Mouse (Mus musculus) hindbrain, embryonic 14.5 days (tissue): ENCODE data around the gene Cntnap1. TPM values are rescaled to one million over a fixed set of nuclear protein-coding genes. Genes with fewer than 3 reads are reported as not detected.
A peak's percentile ranks its signal among the peaks of the same experiment; 100 is the strongest.

Experiments used
- ATAC-seq: fragments of 200-750 bp; cut with Nextera tagmentation; 2 replicates; pipeline ENCODE4 v1.8.0; 2017; ENCODE audit warnings: moderate number of reproducible peaks, mild to moderate bottlenecking, moderate TSS enrichment, moderate library complexity; ENCODE audit not compliant: low FRiP score
- DNase-seq: peaks from one replicate; pipeline ENCODE4 v3.0.0-alpha.2; 2015; ENCODE audit warnings: low spot score
- H3K27ac ChIP-seq: fragments of 300-500 bp; sonication (generic); 2 replicates; pipeline ENCODE4 v1.5.1; 2014; ENCODE audit warnings: mild to moderate bottlenecking, moderate library complexity
- H3K27me3 ChIP-seq: fragments of 300-500 bp; sonication (generic); 2 replicates; pipeline ENCODE4 v1.6.1; 2014; ENCODE audit warnings: mild to moderate bottlenecking, low read length, mixed read lengths; ENCODE audit not compliant: control insufficient read depth, insufficient read depth
- H3K36me3 ChIP-seq: fragments of 300-500 bp; sonication (generic); replicated peaks from 2 replicates; pipeline ENCODE4 v1.6.1; 2014; ENCODE audit not compliant: control insufficient read depth, insufficient read depth
- H3K4me1 ChIP-seq: fragments of 300-500 bp; sonication (generic); replicated peaks from 2 replicates; pipeline ENCODE4 v1.6.1; 2014; ENCODE audit warnings: antibody characterized with exemption, low read length, mixed read lengths; ENCODE audit not compliant: control insufficient read depth, insufficient read depth
- H3K4me2 ChIP-seq: fragments of 300-500 bp; sonication (generic); replicated peaks from 2 replicates; pipeline ENCODE4 v1.6.1; 2014; ENCODE audit warnings: mild to moderate bottlenecking, moderate library complexity
- H3K4me3 ChIP-seq: fragments of 300-500 bp; sonication (generic); replicated peaks from 2 replicates; pipeline ENCODE4 v1.5.1; 2014; ENCODE audit warnings: mild to moderate bottlenecking, low read length
- H3K9ac ChIP-seq: fragments of 300-500 bp; sonication (generic); 2 replicates; pipeline ENCODE4 v1.6.1; 2014
- H3K9me3 ChIP-seq: fragments of 300-500 bp; sonication (generic); 2 replicates; pipeline ENCODE4 v1.6.1; 2016; ENCODE audit warnings: low read length; ENCODE audit not compliant: control insufficient read depth
- WGBS: fragments of 180-500 bp; shearing (Covaris S2); extraction: QIAGEN DNeasy Blood & Tissue Kit; methylation state at CpG from one replicate; pipeline ENCODE4 v1.1.7; 2014; 5-methylcytosine and 5-hydroxymethylcytosine counted together
- polyA plus RNA-seq: library from polyadenylated mRNA; unstranded; fragments of >200 nt; fragmentation: Nextera tagmentation; extraction: Ambion mirVana; gene quantifications from 2 replicates; pipeline ENCODE4 v1.2.1, GENCODE M21; 2014

Gene Cntnap1
- polyA plus RNA-seq, 1 experiment from 2014 or later, result 6.5 TPM

DNA sequence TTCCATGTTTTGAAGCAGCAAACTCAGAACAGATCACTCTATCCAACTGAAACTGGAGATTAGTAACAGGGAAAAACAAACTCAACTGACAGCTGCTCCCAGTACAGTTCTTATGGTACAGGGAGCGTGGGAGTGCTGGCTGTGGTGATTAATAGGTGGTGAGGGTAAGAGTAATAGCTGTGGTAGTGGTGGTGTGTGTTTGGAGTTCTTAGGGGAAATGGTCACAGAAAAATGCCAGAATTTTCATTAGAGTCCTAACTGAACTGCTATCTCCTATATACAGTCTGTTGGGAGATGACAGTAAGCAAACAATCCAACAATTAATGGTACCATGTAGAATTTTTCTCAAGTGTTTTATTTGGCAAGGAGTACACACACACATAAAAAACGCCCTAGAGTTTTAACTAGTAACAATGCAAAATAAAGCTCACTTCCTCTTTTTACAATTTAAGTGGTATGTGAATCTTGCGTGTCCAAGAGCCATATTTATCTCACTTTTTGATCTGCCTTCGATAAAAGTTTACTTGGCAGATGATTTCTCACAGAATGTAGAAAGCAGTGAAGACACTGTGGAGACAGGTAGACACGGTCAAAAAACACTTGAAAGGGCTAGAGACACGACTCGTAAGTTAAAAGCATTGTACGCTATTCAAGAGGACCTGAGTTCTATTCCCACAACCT, 51.1 kb downstream of the Cntnap1 start:
- no peaks in the 10 kb centered on the region for H3K27me3 ChIP-seq
- no peak overlapping the region for H3K4me3 ChIP-seq
- H3K36me3 ChIP-seq, result peaks cover 20% of the 10 kb centered on the region
- WGBS, result 94% methylated on average over 8 of the region's 8 CpGs
- H3K4me2 ChIP-seq, result no peak overlapping the region
- H3K4me1 ChIP-seq, result 0 out of 2 replicates have a peak, but pooled peaks cover 8% of the 10 kb centered on the region
- no peaks in the 10 kb centered on the region for H3K9me3 ChIP-seq
- H3K9ac ChIP-seq, result no peak overlapping the region
- peak; percentile 7 for DNase-seq
- H3K27ac ChIP-seq, result no peak overlapping the region
- ATAC-seq, result no peak

GRCm38 (mm10) chr11:101224337-101224736, 54.0 kb downstream of the Cntnap1 start:
- ATAC-seq, result no peak
- no peaks in the 10 kb centered on the region for H3K36me3 ChIP-seq
- H3K4me3 ChIP-seq, result no peak overlapping the region
- 0 out of 2 replicates have a peak, but pooled peaks cover 8% of the 10 kb centered on the region for H3K4me1 ChIP-seq
- no peaks in the 10 kb centered on the region for H3K27me3 ChIP-seq
- 91% methylated on average over 3 of the region's 3 CpGs for WGBS
- peak; percentile 14 for DNase-seq
- no peaks in the 10 kb centered on the region for H3K9me3 ChIP-seq
- H3K4me2 ChIP-seq, result no peak overlapping the region
- no peak overlapping the region for H3K9ac ChIP-seq
- no peak overlapping the region for H3K27ac ChIP-seq

- no peaks in the 10 kb centered on the region for H3K27me3 ChIP-seq
- no peaks in the 10 kb centered on the region for H3K36me3 ChIP-seq
- peak overlapping the region; percentile 75 for H3K9ac ChIP-seq
- peak overlapping the region; percentile 85 for H3K4me2 ChIP-seq
- DNase-seq (peak; percentile 23), ATAC-seq (no peak; the same call in 1 of the 2 replicates)
- 0 out of 2 replicates have a peak, but pooled peaks cover 8% of the 10 kb centered on the region for H3K4me1 ChIP-seq
- WGBS, result 19% methylated on average over 25 of the region's 25 CpGs
- peak overlapping the region; percentile 23; the same call in 1 of the 2 replicates for H3K27ac ChIP-seq
- H3K4me3 ChIP-seq, result peak overlapping the region; percentile 77
- no peaks in the 10 kb centered on the region for H3K9me3 ChIP-seq
Measured at GRCm38 (mm10) chr11:101225331-101226064, 55.2 kb downstream of the Cntnap1 start.

DNA sequence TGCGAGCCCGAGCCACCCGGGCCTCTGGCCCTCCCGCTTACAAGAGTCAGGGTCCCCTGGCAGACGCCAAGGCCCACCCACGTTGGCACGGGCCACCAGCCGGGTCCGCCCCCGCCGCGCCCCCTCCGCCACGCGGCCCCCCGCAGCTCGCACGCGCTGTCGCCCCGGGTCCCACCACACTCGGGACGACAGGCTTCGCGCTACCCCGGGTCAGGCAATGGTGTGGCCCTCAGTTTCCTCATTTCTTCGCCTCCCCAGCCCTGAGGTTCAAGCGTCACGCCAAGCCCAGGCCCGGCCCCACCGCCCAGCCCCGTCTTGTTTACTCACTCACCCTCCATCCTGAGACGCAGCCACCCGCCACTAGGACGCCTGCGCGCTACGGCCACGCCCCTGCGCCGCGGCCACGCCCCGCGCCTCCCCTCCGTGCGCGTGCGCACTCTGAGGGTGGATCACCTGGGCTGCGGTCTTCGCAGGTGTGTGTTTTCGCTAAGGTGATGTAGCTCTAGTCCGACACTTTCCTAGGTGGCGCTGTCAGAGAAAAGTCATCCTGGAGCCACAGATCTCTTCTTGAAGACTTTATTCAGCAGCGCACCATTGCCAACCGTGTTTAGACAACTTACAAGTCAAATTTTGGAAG, 55.9 kb downstream of the Cntnap1 start, which contains the start of gene Ezh1:
Gene Ezh1 (minus strand): TSS at position 399 of the 637 bp plus-strand sequence.
- Histone ChIP-seq H3K4me2 (peak within 1 kb of the TSS; percentile 85), H3K36me3 (no peaks in the 10 kb centered on the region), H3K9me3 (no peaks in the 10 kb centered on the region), H3K4me3 (peak within 1 kb of the TSS; percentile 77), H3K9ac (peak within 1 kb of the TSS; percentile 75), H3K27ac (peak within 1 kb of the TSS; percentile 23; the same call in 1 of the 2 replicates), H3K4me1 (0 out of 2 replicates have a peak, but pooled peaks cover 8% of the 10 kb centered on the region), H3K27me3 (no peaks in the 10 kb centered on the region)
- DNase-seq (peak; percentile 87), ATAC-seq (peak; percentile 92)
- WGBS, result 1% methylated on average over 55 of the region's 56 CpGs

DNA sequence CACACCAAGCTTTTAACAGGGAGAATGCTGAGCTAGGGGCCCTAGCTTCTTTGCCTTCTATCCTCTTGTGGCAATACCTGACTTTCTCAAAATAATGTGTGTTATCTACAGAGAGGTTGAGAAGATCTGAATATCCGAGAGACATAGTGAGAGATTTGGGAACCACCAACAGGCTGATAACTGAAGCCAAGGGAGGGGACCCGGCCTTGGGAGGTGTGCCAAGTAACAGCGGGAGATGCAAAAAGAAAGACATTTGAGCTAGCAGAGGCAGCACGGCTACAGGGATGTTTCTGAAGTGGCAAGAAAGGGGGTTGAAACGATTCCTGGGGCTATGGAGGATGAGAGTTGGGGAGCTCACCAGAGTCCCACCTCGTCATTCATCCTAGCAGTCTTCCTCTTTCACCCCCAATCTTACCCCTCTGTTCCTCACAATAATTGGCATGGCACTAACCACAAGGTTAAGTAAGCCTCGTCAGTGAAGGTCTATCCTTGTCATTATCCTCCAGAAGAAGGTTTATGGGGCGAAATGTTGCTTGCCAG, 59.1 kb downstream of the Cntnap1 start:
- H3K36me3 ChIP-seq, result no peaks in the 10 kb centered on the region
- DNase-seq (no peak), ATAC-seq (no peak)
- WGBS, result 18% methylated on average over 8 of the region's 8 CpGs
- no peak overlapping the region for H3K4me2 ChIP-seq
- no peaks in the 10 kb centered on the region for H3K27me3 ChIP-seq
- no peak overlapping the region for H3K4me3 ChIP-seq
- no peak overlapping the region for H3K9ac ChIP-seq
- no peaks in the 10 kb centered on the region for H3K9me3 ChIP-seq
- 0 out of 2 replicates have a peak, but pooled peaks cover 8% of the 10 kb centered on the region for H3K4me1 ChIP-seq
- H3K27ac ChIP-seq, result 0 out of 2 replicates have a peak overlapping the region, but pooled peaks have one; percentile 72

DNA sequence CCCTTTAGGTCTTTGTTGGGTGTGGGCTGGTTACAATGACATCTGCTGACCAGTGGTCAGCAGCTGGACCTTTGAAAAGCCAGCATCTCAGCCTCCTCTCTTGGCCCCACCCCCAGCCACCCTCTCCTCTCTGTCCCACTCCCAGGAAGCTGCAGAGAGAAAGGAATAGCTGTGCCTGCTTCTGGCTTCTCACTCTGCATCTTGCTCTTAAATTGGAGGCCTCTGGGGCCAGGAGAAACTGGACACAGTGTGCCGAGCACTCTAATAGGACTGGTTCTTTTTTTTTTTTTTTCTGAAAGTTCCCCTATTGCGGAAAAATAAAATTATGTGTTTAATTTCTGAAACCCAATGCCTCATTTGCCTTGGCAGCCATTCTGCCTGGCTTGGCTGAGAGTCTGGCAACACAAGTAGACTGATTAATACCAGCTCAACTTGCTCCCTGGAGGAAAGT, 59.8 kb downstream of the Cntnap1 start:
- 23% methylated on average over 2 of the region's 2 CpGs for WGBS
- DNase-seq, result no peak

GRCm38 (mm10) chr11:101230526-101230925, 60.2 kb downstream of the Cntnap1 start:
- no peaks in the 10 kb centered on the region for H3K36me3 ChIP-seq
- 0 out of 2 replicates have a peak overlapping the region, but pooled peaks have one; percentile 10 for H3K4me2 ChIP-seq
- no peaks in the 10 kb centered on the region for H3K9me3 ChIP-seq
- no peak for DNase-seq
- H3K4me1 ChIP-seq, result 0 out of 2 replicates have a peak, but pooled peaks cover 3% of the 10 kb centered on the region
- H3K27ac ChIP-seq, result peak overlapping the region; percentile 72
- no peaks in the 10 kb centered on the region for H3K27me3 ChIP-seq
- ATAC-seq, result no peak
- WGBS, result 13% methylated on average over 5 of the region's 5 CpGs
- H3K9ac ChIP-seq, result no peak overlapping the region
- no peak overlapping the region for H3K4me3 ChIP-seq

More for the DNA sequence above, 59.8 kb downstream of the Cntnap1 start:
- Histone ChIP-seq H3K9ac (no peak overlapping the region), H3K4me2 (no peak overlapping the region), H3K9me3 (no peaks in the 10 kb centered on the region), H3K27ac (peak overlapping the region; percentile 72), H3K36me3 (no peaks in the 10 kb centered on the region), H3K4me3 (no peak overlapping the region), H3K27me3 (no peaks in the 10 kb centered on the region), H3K4me1 (0 out of 2 replicates have a peak, but pooled peaks cover 8% of the 10 kb centered on the region)
- ATAC-seq, result no peak

DNA sequence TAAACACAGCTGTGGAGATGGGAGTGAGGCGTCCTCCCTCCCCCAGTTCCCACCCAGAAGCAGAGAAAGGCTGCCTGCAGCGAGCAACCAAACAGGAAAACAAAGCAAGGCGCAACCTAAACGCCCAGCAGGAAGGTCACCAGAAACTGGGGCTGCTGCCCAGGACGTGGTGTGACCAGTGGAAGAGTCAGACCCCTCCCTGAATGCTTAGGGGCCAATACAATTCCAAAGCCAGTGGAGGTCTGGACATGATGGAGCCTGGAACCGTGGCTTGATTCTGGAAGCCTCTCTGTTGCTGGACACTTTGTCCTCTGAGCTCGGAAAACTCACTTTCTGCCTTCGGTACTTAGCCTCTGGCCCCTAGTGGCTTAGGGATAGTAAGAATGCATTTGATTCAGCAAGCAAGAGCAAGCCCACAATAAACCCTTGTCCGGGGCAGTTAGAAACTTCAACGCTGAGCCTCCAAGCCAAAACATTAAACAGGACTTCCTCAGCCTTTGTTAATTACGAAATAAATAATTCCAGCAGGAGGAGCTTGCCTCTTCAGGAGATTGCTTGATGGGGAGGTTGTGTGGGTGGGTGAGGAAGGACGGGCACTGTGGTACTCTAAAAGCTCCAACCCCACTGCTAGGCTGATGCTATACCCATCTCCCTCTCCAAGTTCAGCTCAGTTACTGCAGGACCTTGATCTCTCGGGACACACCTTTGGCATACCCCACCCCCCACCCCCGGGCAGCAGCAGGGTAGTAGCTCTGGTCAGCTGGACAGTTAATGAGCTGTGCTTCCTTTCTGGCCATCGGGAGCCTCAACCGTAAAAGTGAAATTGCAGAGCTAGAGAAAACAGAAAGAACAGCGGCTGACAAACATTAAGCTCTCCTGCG, 60.9 kb downstream of the Cntnap1 start:
- Histone ChIP-seq H3K4me3 (0 out of 2 replicates have a peak overlapping the region, but pooled peaks have one; percentile 1), H3K36me3 (no peaks in the 10 kb centered on the region), H3K9ac (no peak overlapping the region), H3K9me3 (no peaks in the 10 kb centered on the region), H3K4me2 (peak overlapping the region; percentile 23), H3K27me3 (no peaks in the 10 kb centered on the region), H3K27ac (peak overlapping the region; percentile 72), H3K4me1 (no peaks in the 10 kb centered on the region)
- DNase-seq, result no peak
- ATAC-seq, result no peak; the same call in 1 of the 2 replicates
- WGBS, result 17% methylated on average over 18 of the region's 18 CpGs
